In genomic region chr1:105112762-105113525, GRCm38 (mm10) we compare ENCODE assay signal across 19 mouse cellular contexts.
"Had no signal": no experiment of that assay in that cellular context is flagged by ENCODE, and none has a peak within 500 bp of the region (broad histone marks: within the 10 kb centered on the region; RNA-seq: fewer than 3 reads in every experiment).

No protein-coding gene starts in this region.

- H3K27me3 ChIP-seq: liver, embryonic 13.5 days; midbrain, embryonic 12.5 days; midbrain, embryonic 15.5 days; neural tube, embryonic 13.5 days; stomach, embryonic 15.5 days had no signal

- H3K4me3 ChIP-seq: left cerebral cortex, adult 2 months; liver, embryonic 13.5 days; midbrain, embryonic 12.5 days; midbrain, embryonic 15.5 days; myocyte; neural tube, embryonic 13.5 days; stomach, embryonic 15.5 days had no signal

- H3K27ac ChIP-seq: kidney, postnatal 0 days; left cerebral cortex, adult 2 months; liver, embryonic 13.5 days; macrophage; midbrain, embryonic 12.5 days; midbrain, embryonic 15.5 days; neural tube, embryonic 13.5 days; stomach, embryonic 15.5 days had no signal

- H3K4me1 ChIP-seq: liver, embryonic 13.5 days; stomach, embryonic 15.5 days had no signal

- H3K9ac ChIP-seq: liver, embryonic 13.5 days; lung, embryonic 14.5 days; midbrain, embryonic 12.5 days; midbrain, embryonic 15.5 days; neural tube, embryonic 13.5 days; stomach, embryonic 15.5 days had no signal

- H3K9me3 ChIP-seq: liver, embryonic 13.5 days; midbrain, embryonic 12.5 days; midbrain, embryonic 15.5 days; neural tube, embryonic 13.5 days; stomach, embryonic 15.5 days had no signal

- H3K36me3 ChIP-seq: liver, embryonic 13.5 days; midbrain, embryonic 12.5 days; midbrain, embryonic 15.5 days; neural tube, embryonic 13.5 days; stomach, embryonic 15.5 days had no signal

- H3K4me2 ChIP-seq: liver, embryonic 13.5 days; lung, embryonic 14.5 days; midbrain, embryonic 12.5 days; midbrain, embryonic 15.5 days; neural tube, embryonic 13.5 days; stomach, embryonic 15.5 days had no signal

- DNase-seq: kidney, adult 18-20 months; kidney, postnatal 36 days; layer of hippocampus, postnatal 36 days; liver, embryonic 13.5 days; lung, embryonic 14.5 days; retina, postnatal 1 day; right cerebral cortex, postnatal 25 days; spleen, adult 18-20 months; thymus, adult 18-20 months; thymus, postnatal 36 days had no signal

- ATAC-seq: lung, postnatal 0 days had no signal
